Mouse (Mus musculus) liver, postnatal 0 days (tissue): ENCODE results near the gene Prg4. TPM values are rescaled to one million over a fixed set of nuclear protein-coding genes. Genes with fewer than 3 reads are reported as not detected.

Source experiments
- ATAC-seq: fragments of 200-750 bp; cut with Nextera tagmentation; 2 replicates; pipeline ENCODE4 v1.8.0; 2017; ENCODE audit warnings: mild to moderate bottlenecking, moderate library complexity
- DNase-seq: peaks from one replicate; pipeline ENCODE4 v3.0.0-alpha.2; 2016
- H3K27ac ChIP-seq: fragments of 300-500 bp; sonication (generic); 2 replicates; pipeline ENCODE4 v1.5.1; 2014; ENCODE audit warnings: antibody characterized with exemption, moderate library complexity, mild to moderate bottlenecking, low read depth
- H3K27me3 ChIP-seq: fragments of 300-500 bp; sonication (generic); 2 replicates; pipeline ENCODE4 v1.6.1; 2014; ENCODE audit warnings: low read length, control low read depth, mixed read lengths; ENCODE audit not compliant: insufficient read depth
- H3K36me3 ChIP-seq: fragments of 300-500 bp; sonication (generic); replicated peaks from 2 replicates; pipeline ENCODE4 v1.6.1; 2014; ENCODE audit warnings: mild to moderate bottlenecking, control low read depth, low read length, moderate library complexity, mixed read lengths; ENCODE audit not compliant: insufficient read depth
- H3K4me1 ChIP-seq: fragments of 300-500 bp; sonication (generic); 2 replicates; pipeline ENCODE4 v1.6.1; 2014; ENCODE audit warnings: antibody characterized with exemption, mild to moderate bottlenecking, control low read depth; ENCODE audit not compliant: insufficient read depth
- H3K4me2 ChIP-seq: fragments of 300-500 bp; sonication (generic); 2 replicates; pipeline ENCODE4 v1.6.1; 2014; ENCODE audit warnings: low read depth, mild to moderate bottlenecking, low read length, moderate library complexity, mixed read lengths
- H3K4me3 ChIP-seq: fragments of 300-500 bp; sonication (generic); 2 replicates; pipeline ENCODE4 v1.5.1; 2014; ENCODE audit warnings: low read depth, low read length
- H3K9ac ChIP-seq: fragments of 300-500 bp; sonication (generic); replicated peaks from 2 replicates; pipeline ENCODE4 v1.6.1; 2014; ENCODE audit warnings: mild to moderate bottlenecking, moderate library complexity
- H3K9me3 ChIP-seq: fragments of 300-500 bp; sonication (generic); 2 replicates; pipeline ENCODE4 v1.6.1; 2016; ENCODE audit warnings: mild to moderate bottlenecking, control low read depth, low read length, mixed read lengths
- CTCF ChIP-seq: sonication (generic); IDR thresholded peaks from 2 replicates; pipeline ENCODE4 v1.5.1; 2016; ENCODE audit warnings: antibody characterized with exemption, low read depth
- EP300 ChIP-seq: IDR thresholded peaks from 2 replicates; pipeline ENCODE4 v1.6.1; 2016; ENCODE audit warnings: antibody characterized with exemption, low read depth, mild to moderate bottlenecking
- WGBS: fragments of 180-500 bp; shearing (Covaris S2); extraction: QIAGEN DNeasy Blood & Tissue Kit; methylation state at CpG from one replicate; pipeline ENCODE4 v1.1.7; 2014; ENCODE audit not compliant: insufficient replicate concordance; 5-methylcytosine and 5-hydroxymethylcytosine counted together
- polyA plus RNA-seq: library from polyadenylated mRNA; unstranded; fragments of >200 nt; fragmentation: Nextera tagmentation; extraction: Ambion mirVana; gene quantifications from 2 replicates; pipeline ENCODE4 v1.2.1, GENCODE M21; 2015

Gene Prg4
- polyA plus RNA-seq, 1 experiment from 2014 or later, result 0.32 TPM

- Histone ChIP-seq H3K36me3 (peaks cover 84% of the 10 kb centered on the region), H3K27me3 (no peaks in the 10 kb centered on the region), H3K4me1 (no peaks in the 10 kb centered on the region), H3K9me3 (no peaks in the 10 kb centered on the region), H3K4me3 (no peak overlapping the region), H3K4me2 (no peak overlapping the region), H3K27ac (no peak overlapping the region), H3K9ac (no peak overlapping the region)
- 80% methylated on average over 9 of the region's 9 CpGs for WGBS
- TF ChIP-seq EP300, result no peak
- TF ChIP-seq CTCF, result no peak
- ATAC-seq (no peak), DNase-seq (no peak)
Observed at GRCm38 (mm10) chr1:150425665-150426064, 40.3 kb downstream of the Prg4 start.

GRCm38 (mm10) chr1:150418426-150418825 is 47.5 kb downstream of the Prg4 start:
- no peak overlapping the region for H3K4me3 ChIP-seq
- no peaks in the 10 kb centered on the region for H3K9me3 ChIP-seq
- peaks cover 75% of the 10 kb centered on the region for H3K36me3 ChIP-seq
- H3K4me2 ChIP-seq, result no peak overlapping the region
- no peaks in the 10 kb centered on the region for H3K27me3 ChIP-seq
- no peaks in the 10 kb centered on the region for H3K4me1 ChIP-seq
- no peak for ATAC-seq
- DNase-seq, result no peak
- no peak overlapping the region for H3K9ac ChIP-seq
- H3K27ac ChIP-seq, result no peak overlapping the region
- TF ChIP-seq EP300, result no peak
- TF ChIP-seq CTCF, result no peak
- 89% methylated on average over 4 of the region's 4 CpGs for WGBS

GRCm38 (mm10) chr1:150416006-150416405 is 50.0 kb downstream of the Prg4 start:
- WGBS, result 84% methylated on average over 3 of the region's 3 CpGs

GRCm38 (mm10) chr1:150409996-150410395 is 56.0 kb downstream of the Prg4 start:
- DNase-seq (no peak), ATAC-seq (no peak)
- no peak overlapping the region for H3K9ac ChIP-seq
- no peak overlapping the region for H3K4me2 ChIP-seq
- H3K9me3 ChIP-seq, result no peaks in the 10 kb centered on the region
- no peaks in the 10 kb centered on the region for H3K27me3 ChIP-seq
- WGBS, result 94% methylated on average over 6 of the region's 6 CpGs
- TF ChIP-seq EP300, result no peak
- no peak for TF ChIP-seq CTCF
- no peaks in the 10 kb centered on the region for H3K4me1 ChIP-seq
- no peak overlapping the region for H3K27ac ChIP-seq
- no peak overlapping the region for H3K4me3 ChIP-seq
- peaks cover 76% of the 10 kb centered on the region for H3K36me3 ChIP-seq

More at GRCm38 (mm10) chr1:150416006-150416405, 50.0 kb downstream of the Prg4 start:
- ATAC-seq (no peak), DNase-seq (no peak)
- Histone ChIP-seq H3K4me2 (no peak overlapping the region), H3K9ac (no peak overlapping the region), H3K36me3 (peaks cover 73% of the 10 kb centered on the region), H3K27me3 (no peaks in the 10 kb centered on the region), H3K4me1 (no peaks in the 10 kb centered on the region), H3K4me3 (no peak overlapping the region), H3K27ac (no peak overlapping the region), H3K9me3 (no peaks in the 10 kb centered on the region)
- TF ChIP-seq CTCF (no peak), EP300 (no peak)

- ATAC-seq, result no peak
- no peak overlapping the region for H3K9ac ChIP-seq
- H3K36me3 ChIP-seq, result peaks cover 69% of the 10 kb centered on the region
- TF ChIP-seq EP300, result no peak
- TF ChIP-seq CTCF, result no peak
- no peak overlapping the region for H3K27ac ChIP-seq
- H3K9me3 ChIP-seq, result no peaks in the 10 kb centered on the region
- H3K4me2 ChIP-seq, result no peak overlapping the region
- no peaks in the 10 kb centered on the region for H3K4me1 ChIP-seq
- DNase-seq, result no peak
- WGBS, result 88% methylated on average over 9 of the region's 9 CpGs
- no peaks in the 10 kb centered on the region for H3K27me3 ChIP-seq
- H3K4me3 ChIP-seq, result no peak overlapping the region
Observed at GRCm38 (mm10) chr1:150407285-150407684, 58.7 kb downstream of the Prg4 start.

- peaks cover 58% of the 10 kb centered on the region for H3K36me3 ChIP-seq
- H3K9ac ChIP-seq, result no peak overlapping the region
- no peaks in the 10 kb centered on the region for H3K9me3 ChIP-seq
- H3K27ac ChIP-seq, result peak overlapping the region; percentile 62
- DNase-seq (no peak), ATAC-seq (peak; percentile 62; the same call in 1 of the 2 replicates)
- WGBS, result 76% methylated on average over 3 of the region's 3 CpGs
- no peak for TF ChIP-seq CTCF
- no peak for TF ChIP-seq EP300
- H3K4me1 ChIP-seq, result no peaks in the 10 kb centered on the region
- no peaks in the 10 kb centered on the region for H3K27me3 ChIP-seq
- no peak overlapping the region for H3K4me3 ChIP-seq
- no peak overlapping the region for H3K4me2 ChIP-seq
Observed at GRCm38 (mm10) chr1:150404555-150404954, 61.4 kb downstream of the Prg4 start.

- TF ChIP-seq EP300 (no peak), CTCF (no peak)
- Histone ChIP-seq H3K27me3 (no peaks in the 10 kb centered on the region), H3K4me3 (no peak overlapping the region), H3K9ac (no peak overlapping the region), H3K36me3 (peaks cover 57% of the 10 kb centered on the region), H3K9me3 (no peaks in the 10 kb centered on the region), H3K27ac (peak overlapping the region; percentile 62), H3K4me2 (no peak overlapping the region), H3K4me1 (no peaks in the 10 kb centered on the region)
- DNase-seq, result no peak
- 66% methylated on average over 3 of the region's 3 CpGs for WGBS
- ATAC-seq, result peak; percentile 57; the same call in 1 of the 2 replicates
Observed at GRCm38 (mm10) chr1:150403914-150404313, 62.1 kb downstream of the Prg4 start.

Other genes starting within 250 kb of the Prg4 start
- gene Pdc, start 146.7 kb downstream of the Prg4 start, polyA plus RNA-seq, result not detected in 2 replicates
- 68.2 and 69.3 TPM in 2 replicates for gene Tpr, start 73.3 kb downstream of the Prg4 start, polyA plus RNA-seq
- gene Odr4, start 73.1 kb downstream of the Prg4 start, polyA plus RNA-seq, result 16.4 and 20.4 TPM in 2 replicates